Mouse (Mus musculus): ENCODE results near the gene Hes5. TPM values are rescaled to one million over a fixed set of nuclear protein-coding genes. Genes with fewer than 3 reads are reported as not detected.

The Hes5 gene
- total and polyA plus RNA-seq, 2 experiments from 2014 or later = 106 to 177 TPM

DNA sequence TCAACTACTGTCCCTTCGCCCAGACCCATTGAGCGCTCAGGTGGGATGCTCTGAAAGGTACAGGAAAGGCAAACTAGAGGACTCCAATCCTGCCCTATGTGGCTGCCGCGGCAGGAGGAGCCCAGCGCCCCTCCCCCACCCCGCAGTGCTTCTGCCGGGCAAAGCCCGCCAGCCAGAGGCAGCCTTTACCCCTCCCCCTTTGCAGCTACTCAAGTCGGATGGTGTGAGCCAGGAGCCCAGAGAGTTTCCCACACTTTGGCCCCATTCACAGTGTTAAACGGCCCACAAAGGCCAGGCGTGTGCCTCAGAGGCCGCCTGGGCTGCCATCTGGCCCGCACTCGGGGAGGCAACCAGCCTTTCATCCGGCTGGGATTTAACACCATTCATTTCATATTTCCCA, 2.6 kb upstream of the Hes5 start:
- H3K27ac ChIP-seq = peak overlapping the region; percentile 8; the same call in 1 of the 2 replicates
- H3K4me1 ChIP-seq (ENCODE audit: insufficient read depth, low read length) = peaks cover 30% of the 10 kb centered on the region
- DNase-seq (ENCODE audit: low spot score) = peak; percentile 92
- no peaks in the 10 kb centered on the region for H3K27me3 ChIP-seq (ENCODE audit: insufficient read depth, low read length)
- no peaks in the 10 kb centered on the region for H3K36me3 ChIP-seq (ENCODE audit: insufficient read depth, low read length)
- no peaks in the 10 kb centered on the region for H3K9me3 ChIP-seq (ENCODE audit: low read length)
- no peak overlapping the region for H3K4me3 ChIP-seq (ENCODE audit: low read length)
- no peak overlapping the region for H3K9ac ChIP-seq (replicated peaks; ENCODE audit: low read length)
- WGBS = 5% methylated on average over 15 of the region's 15 CpGs
- no peak for TF ChIP-seq CTCF (IDR thresholded peaks at IDR 0.05; ENCODE audit: low read depth)
- peak overlapping the region; percentile 48 for H3K4me2 ChIP-seq (ENCODE audit: low read depth, low read length)
- peak; percentile 77 for ATAC-seq

GRCm38 (mm10) chr4:154958621-154959020, 2.1 kb upstream of the Hes5 start:
- WGBS = 12% methylated on average over 8 of the region's 8 CpGs
- Histone ChIP-seq H3K9me3 (ENCODE audit: low read length) (no peaks in the 10 kb centered on the region), H3K27ac (no peak overlapping the region), H3K36me3 (ENCODE audit: insufficient read depth, low read length) (no peaks in the 10 kb centered on the region), H3K4me1 (ENCODE audit: insufficient read depth, low read length) (peaks cover 30% of the 10 kb centered on the region), H3K4me2 (ENCODE audit: low read depth, low read length) (peak overlapping the region; percentile 48), H3K9ac (replicated peaks; ENCODE audit: low read length) (no peak overlapping the region; the same call in 1 of the 2 replicates), H3K27me3 (ENCODE audit: insufficient read depth, low read length) (no peaks in the 10 kb centered on the region), H3K4me3 (ENCODE audit: low read length) (no peak overlapping the region)
- ATAC-seq (no peak), DNase-seq (ENCODE audit: low spot score) (peak; percentile 36)
- no peak for TF ChIP-seq CTCF (IDR thresholded peaks at IDR 0.05; ENCODE audit: low read depth)

DNA sequence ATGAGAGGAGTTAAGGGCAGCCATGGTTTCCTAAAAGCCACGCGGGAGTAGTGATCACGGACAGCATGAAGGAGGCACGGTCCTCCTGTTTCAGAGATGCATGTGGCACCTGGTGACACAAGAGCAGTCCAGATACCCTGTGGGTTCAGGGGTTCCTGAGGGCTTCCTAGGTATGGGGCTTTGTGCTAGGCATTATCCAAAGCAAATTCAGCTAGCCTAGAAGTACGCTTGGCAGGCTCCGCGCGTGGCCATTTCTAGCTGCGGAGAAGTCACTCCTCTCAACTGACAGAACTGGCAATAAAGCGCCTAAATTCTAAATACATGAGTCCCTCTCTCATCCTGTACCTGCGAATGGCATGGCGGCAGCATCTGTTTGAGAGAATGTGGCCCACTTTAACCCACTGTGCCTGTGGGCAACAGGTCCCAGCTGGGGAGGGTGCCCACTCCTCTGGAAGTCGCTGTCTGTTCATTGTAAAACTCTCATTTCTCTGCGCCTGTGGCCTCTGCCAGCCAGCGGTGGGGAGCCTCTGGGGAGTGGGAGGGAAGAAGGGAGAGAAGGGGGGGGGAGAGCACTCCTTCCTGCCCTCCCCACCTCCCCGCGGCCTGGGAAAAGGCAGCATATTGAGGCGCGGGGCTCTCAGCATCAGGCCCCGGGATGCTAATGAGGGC, 568 bp upstream of the Hes5 start:
- H3K27me3 ChIP-seq (ENCODE audit: insufficient read depth, low read length) = no peaks in the 10 kb centered on the region
- peak; percentile 78; the same call in 1 of the 2 replicates for ATAC-seq
- peak overlapping the region; percentile 75 for H3K4me3 ChIP-seq (ENCODE audit: low read length)
- peaks cover 34% of the 10 kb centered on the region for H3K4me1 ChIP-seq (ENCODE audit: insufficient read depth, low read length)
- 12% methylated on average over 20 of the region's 20 CpGs for WGBS
- peak overlapping the region; percentile 84 for H3K4me2 ChIP-seq (ENCODE audit: low read depth, low read length)
- H3K9me3 ChIP-seq (ENCODE audit: low read length) = no peaks in the 10 kb centered on the region
- no peak for TF ChIP-seq CTCF (IDR thresholded peaks at IDR 0.05; ENCODE audit: low read depth)
- no peak for DNase-seq (ENCODE audit: low spot score)
- peak overlapping the region; percentile 77 for H3K27ac ChIP-seq
- no peaks in the 10 kb centered on the region for H3K36me3 ChIP-seq (ENCODE audit: insufficient read depth, low read length)
- H3K9ac ChIP-seq (replicated peaks; ENCODE audit: low read length) = peak overlapping the region; percentile 58; the same call in 1 of the 2 replicates

DNA sequence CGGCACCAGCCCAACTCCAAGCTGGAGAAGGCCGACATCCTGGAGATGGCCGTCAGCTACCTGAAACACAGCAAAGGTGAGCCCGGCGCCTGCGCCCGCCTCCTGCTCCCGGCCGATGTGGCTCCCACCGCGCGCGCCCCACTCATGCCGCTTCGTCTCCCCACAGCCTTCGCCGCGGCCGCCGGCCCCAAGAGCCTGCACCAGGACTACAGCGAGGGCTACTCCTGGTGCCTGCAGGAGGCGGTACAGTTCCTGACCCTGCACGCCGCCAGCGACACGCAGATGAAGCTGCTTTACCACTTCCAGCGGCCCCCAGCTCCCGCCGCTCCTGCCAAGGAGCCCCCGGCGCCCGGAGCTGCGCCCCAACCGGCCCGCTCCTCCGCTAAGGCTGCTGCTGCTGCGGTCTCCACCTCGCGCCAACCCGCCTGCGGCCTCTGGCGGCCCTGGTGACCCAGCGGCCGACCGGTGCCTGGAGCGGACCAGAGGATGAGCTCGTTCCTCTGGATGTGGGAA, 559 bp downstream of the Hes5 start:
- TF ChIP-seq CTCF (IDR thresholded peaks at IDR 0.05; ENCODE audit: low read depth) = peak; percentile 35; the same call in 1 of the 2 replicates
- Histone ChIP-seq H3K27ac (peak overlapping the region; percentile 77), H3K4me3 (ENCODE audit: low read length) (peak overlapping the region; percentile 75), H3K4me2 (ENCODE audit: low read depth, low read length) (peak overlapping the region; percentile 84), H3K27me3 (ENCODE audit: insufficient read depth, low read length) (no peaks in the 10 kb centered on the region), H3K9ac (replicated peaks; ENCODE audit: low read length) (peak overlapping the region; percentile 58), H3K36me3 (ENCODE audit: insufficient read depth, low read length) (no peaks in the 10 kb centered on the region), H3K9me3 (ENCODE audit: low read length) (no peaks in the 10 kb centered on the region), H3K4me1 (ENCODE audit: insufficient read depth, low read length) (peaks cover 42% of the 10 kb centered on the region)
- DNase-seq (ENCODE audit: low spot score) (peak; percentile 39), ATAC-seq (no peak)
- WGBS = 2% methylated on average over 47 of the region's 47 CpGs

DNA sequence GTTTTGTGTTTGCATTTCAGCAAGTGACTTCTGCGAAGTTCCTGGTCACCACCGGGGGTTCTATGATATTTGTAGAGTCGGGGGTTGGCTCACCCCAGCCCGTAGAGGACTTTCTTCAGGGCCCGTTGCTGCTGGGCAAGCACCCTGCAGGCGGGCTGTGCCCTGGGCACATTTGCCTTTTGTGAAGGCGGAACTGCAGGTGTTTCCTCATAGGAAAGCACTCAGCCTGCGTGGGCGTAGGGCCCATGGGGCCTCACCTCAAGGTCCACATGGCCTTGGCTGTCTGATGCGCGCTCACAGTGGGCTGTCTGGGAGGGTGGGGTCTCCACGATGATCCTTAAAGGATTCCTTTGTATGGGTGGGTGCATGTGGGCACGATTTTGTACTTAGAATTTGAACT, 1.2 kb downstream of the Hes5 start:
- peak overlapping the region; percentile 58 for H3K9ac ChIP-seq (replicated peaks; ENCODE audit: low read length)
- H3K4me3 ChIP-seq (ENCODE audit: low read length) = peak overlapping the region; percentile 75
- H3K27me3 ChIP-seq (ENCODE audit: insufficient read depth, low read length) = no peaks in the 10 kb centered on the region
- peaks cover 42% of the 10 kb centered on the region for H3K4me1 ChIP-seq (ENCODE audit: insufficient read depth, low read length)
- peak overlapping the region; percentile 77; the same call in 1 of the 2 replicates for H3K27ac ChIP-seq
- 13% methylated on average over 13 of the region's 13 CpGs for WGBS
- no peaks in the 10 kb centered on the region for H3K9me3 ChIP-seq (ENCODE audit: low read length)
- ATAC-seq = no peak
- H3K4me2 ChIP-seq (ENCODE audit: low read depth, low read length) = peak overlapping the region; percentile 84
- no peaks in the 10 kb centered on the region for H3K36me3 ChIP-seq (ENCODE audit: insufficient read depth, low read length)
- TF ChIP-seq CTCF (IDR thresholded peaks at IDR 0.05; ENCODE audit: low read depth) = no peak
- peak; percentile 13 for DNase-seq (ENCODE audit: low spot score)

DNA sequence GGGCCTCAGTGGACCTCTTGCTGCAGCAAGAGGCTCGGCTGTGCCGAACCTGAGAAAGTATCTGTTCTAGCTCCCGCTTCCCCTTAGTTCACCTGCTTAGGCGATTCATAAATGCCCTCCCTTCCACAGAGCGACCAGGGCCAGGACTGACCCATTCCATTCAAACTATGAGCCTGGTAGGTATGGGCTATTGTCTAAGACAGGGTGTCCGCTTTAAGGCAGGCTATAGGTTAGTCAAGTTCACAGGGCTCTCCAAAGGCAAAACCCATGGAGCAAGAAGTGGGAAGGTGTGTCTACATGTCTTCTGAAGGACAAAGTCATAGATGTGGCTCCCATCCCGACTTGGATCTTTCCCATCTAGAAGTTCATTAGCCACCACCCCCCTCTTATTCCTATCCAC, 2.0 kb downstream of the Hes5 start:
- WGBS = 35% methylated on average over 7 of the region's 7 CpGs

More for the DNA sequence above, 2.0 kb downstream of the Hes5 start:
- Histone ChIP-seq H3K4me3 (ENCODE audit: low read length) (peak overlapping the region; percentile 75), H3K9me3 (ENCODE audit: low read length) (no peaks in the 10 kb centered on the region), H3K4me2 (ENCODE audit: low read depth, low read length) (peak overlapping the region; percentile 84), H3K36me3 (ENCODE audit: insufficient read depth, low read length) (no peaks in the 10 kb centered on the region), H3K4me1 (ENCODE audit: insufficient read depth, low read length) (peaks cover 35% of the 10 kb centered on the region), H3K27ac (no peak overlapping the region), H3K9ac (replicated peaks; ENCODE audit: low read length) (peak overlapping the region; percentile 58; the same call in 1 of the 2 replicates), H3K27me3 (ENCODE audit: insufficient read depth, low read length) (no peaks in the 10 kb centered on the region)
- DNase-seq (ENCODE audit: low spot score) = no peak
- ATAC-seq = no peak
- TF ChIP-seq CTCF (IDR thresholded peaks at IDR 0.05; ENCODE audit: low read depth) = no peak
